Mouse (Mus musculus) stomach, postnatal 0 days (tissue): ENCODE measurements around the gene Rnf157. TPM values are rescaled to one million over a fixed set of nuclear protein-coding genes. Genes with fewer than 3 reads are reported as not detected.

Experiments used
- ATAC-seq: fragments of 200-750 bp; cut with Nextera tagmentation; 2 replicates; pipeline ENCODE4 v1.8.0; 2017; ENCODE audit not compliant: low FRiP score, low TSS enrichment
- DNase-seq: peaks from one replicate; pipeline ENCODE4 v3.0.0-alpha.2; 2016; ENCODE audit warnings: low spot score
- H3K27ac ChIP-seq: fragments of 300-500 bp; sonication (generic); replicated peaks from 2 replicates; pipeline ENCODE4 v1.5.1; 2014; ENCODE audit warnings: mild to moderate bottlenecking, control low read depth
- H3K27me3 ChIP-seq: fragments of 300-500 bp; sonication (generic); 2 replicates; pipeline ENCODE4 v1.6.1; 2014; ENCODE audit warnings: low read length; ENCODE audit not compliant: control insufficient read depth, insufficient read depth
- H3K36me3 ChIP-seq: fragments of 300-500 bp; sonication (generic); 2 replicates; pipeline ENCODE4 v1.6.1; 2014; ENCODE audit warnings: low read length, mixed read lengths; ENCODE audit not compliant: control insufficient read depth, insufficient read depth
- H3K4me1 ChIP-seq: fragments of 300-500 bp; sonication (generic); replicated peaks from 2 replicates; pipeline ENCODE4 v1.6.1; 2014; ENCODE audit warnings: antibody characterized with exemption; ENCODE audit not compliant: control insufficient read depth, insufficient read depth
- H3K4me2 ChIP-seq: fragments of 300-500 bp; sonication (generic); replicated peaks from 2 replicates; pipeline ENCODE4 v1.6.1; 2014; ENCODE audit warnings: low read depth, mild to moderate bottlenecking, control low read depth, moderate library complexity
- H3K4me3 ChIP-seq: fragments of 300-500 bp; sonication (generic); 2 replicates; pipeline ENCODE4 v1.5.1; 2014; ENCODE audit warnings: low read depth, low read length, control low read depth
- H3K9ac ChIP-seq: fragments of 300-500 bp; sonication (generic); 2 replicates; pipeline ENCODE4 v1.6.1; 2014; ENCODE audit warnings: mild to moderate bottlenecking, low read length, control low read depth, mixed read lengths
- H3K9me3 ChIP-seq: fragments of 300-500 bp; sonication (generic); 2 replicates; pipeline ENCODE4 v1.6.1; 2016; ENCODE audit warnings: low read length; ENCODE audit not compliant: control insufficient read depth
- CTCF ChIP-seq: IDR thresholded peaks from 2 replicates; pipeline ENCODE4 v1.5.1; 2016; ENCODE audit warnings: antibody characterized with exemption, low read depth, mild to moderate bottlenecking, moderate library complexity
- EP300 ChIP-seq: optimal IDR thresholded peaks from 2 replicates; pipeline ENCODE3; 2016; ENCODE audit warnings: antibody characterized with exemption
- WGBS: fragments of 180-500 bp; shearing (Covaris S2); extraction: QIAGEN DNeasy Blood & Tissue Kit; methylation state at CpG from one replicate; pipeline ENCODE4 v1.1.7; 2014; 5-methylcytosine and 5-hydroxymethylcytosine counted together
- polyA plus RNA-seq: library from polyadenylated mRNA; unstranded; fragments of >200 nt; fragmentation: Nextera tagmentation; extraction: Ambion mirVana; gene quantifications from 2 replicates; pipeline ENCODE4 v1.2.1, GENCODE M21; 2015

Rnf157 gene
- polyA plus RNA-seq, 1 experiment from 2014 or later, result 2.8 TPM

DNA sequence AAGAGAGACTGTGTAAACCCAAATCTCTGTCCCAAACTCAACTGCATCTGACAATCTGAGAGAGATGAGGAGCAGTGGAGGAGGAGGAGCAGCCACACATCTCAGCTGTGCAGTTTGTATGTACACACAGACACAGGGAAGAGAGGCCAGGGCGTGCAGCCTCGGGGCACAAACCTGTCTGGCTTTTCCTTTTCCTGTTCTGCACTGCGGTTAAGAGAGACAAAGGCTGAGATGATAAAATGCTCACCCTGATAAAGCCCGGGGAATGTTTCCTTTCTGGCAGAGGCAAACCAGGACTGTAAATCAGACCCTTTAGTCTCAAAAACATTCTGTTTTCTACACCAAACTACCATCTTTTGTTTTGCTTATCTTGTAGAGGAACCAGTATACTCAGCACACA lies 12.3 kb downstream of the Rnf157 start:
- Histone ChIP-seq H3K9me3 (no peaks in the 10 kb centered on the region), H3K36me3 (no peaks in the 10 kb centered on the region), H3K27ac (no peak overlapping the region), H3K4me3 (no peak overlapping the region), H3K4me1 (no peaks in the 10 kb centered on the region), H3K9ac (no peak overlapping the region), H3K27me3 (no peaks in the 10 kb centered on the region), H3K4me2 (no peak overlapping the region)
- DNase-seq (no peak), ATAC-seq (no peak)
- TF ChIP-seq CTCF, result no peak
- TF ChIP-seq EP300, result no peak
- 21% methylated on average over 4 of the region's 4 CpGs for WGBS

GRCm38 (mm10) chr11:116398348-116398677 lies 14.5 kb downstream of the Rnf157 start:
- Histone ChIP-seq H3K27me3 (no peaks in the 10 kb centered on the region), H3K4me1 (no peaks in the 10 kb centered on the region), H3K4me2 (no peak overlapping the region), H3K27ac (0 out of 2 replicates have a peak overlapping the region, but pooled peaks have one; percentile 1), H3K4me3 (no peak overlapping the region), H3K9ac (no peak overlapping the region), H3K9me3 (no peaks in the 10 kb centered on the region), H3K36me3 (no peaks in the 10 kb centered on the region; the same call in 1 of the 2 replicates)
- DNase-seq (no peak), ATAC-seq (no peak)
- TF ChIP-seq CTCF (no peak), EP300 (no peak)
- 74% methylated on average over 11 of the region's 11 CpGs for WGBS

DNA sequence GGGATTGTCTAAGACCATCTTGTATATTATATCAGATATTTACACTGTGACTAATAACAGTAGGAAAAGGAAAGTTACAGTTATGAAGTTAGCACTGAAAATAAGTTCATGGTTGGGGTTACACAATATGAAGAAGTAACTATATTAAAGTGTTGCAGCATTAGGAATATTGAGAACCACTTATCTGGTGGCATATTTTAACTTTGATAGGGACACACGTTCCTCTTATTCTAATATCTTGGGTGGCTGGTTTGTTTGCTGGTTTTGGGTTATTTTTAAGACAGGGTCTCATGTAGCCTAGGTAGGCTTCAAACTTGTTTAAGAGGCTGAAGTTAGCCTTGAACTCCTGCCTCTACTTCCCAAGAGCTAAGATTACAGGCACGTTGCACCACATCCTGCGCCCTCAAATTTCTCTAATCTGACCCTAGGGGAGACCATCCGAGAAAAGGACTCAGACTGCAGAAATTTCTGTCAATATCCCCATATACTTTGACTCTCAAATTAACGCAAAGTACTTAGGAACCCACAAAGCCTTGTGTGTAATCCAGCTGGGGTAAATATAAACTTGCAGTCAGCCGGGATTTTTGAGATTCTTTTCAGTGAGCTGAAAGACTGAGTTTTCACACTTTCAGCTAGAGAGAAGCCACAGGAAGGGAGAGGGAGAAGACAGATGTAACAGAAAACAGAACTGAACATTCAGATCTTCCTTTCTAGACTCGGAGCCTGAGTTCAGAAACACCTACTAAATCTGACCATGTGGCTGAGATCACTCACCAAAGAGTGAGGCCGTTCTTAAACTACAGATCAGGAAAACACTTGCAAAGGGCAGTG lies 15.1 kb downstream of the Rnf157 start:
- no peak overlapping the region for H3K4me3 ChIP-seq
- H3K36me3 ChIP-seq, result no peaks in the 10 kb centered on the region; the same call in 1 of the 2 replicates
- H3K27ac ChIP-seq, result 0 out of 2 replicates have a peak overlapping the region, but pooled peaks have one; percentile 1
- H3K9me3 ChIP-seq, result no peaks in the 10 kb centered on the region
- ATAC-seq, result no peak
- TF ChIP-seq CTCF (no peak), EP300 (no peak)
- no peaks in the 10 kb centered on the region for H3K27me3 ChIP-seq
- DNase-seq, result no peak
- no peak overlapping the region for H3K9ac ChIP-seq
- H3K4me1 ChIP-seq, result no peaks in the 10 kb centered on the region
- 50% methylated on average over 8 of the region's 8 CpGs for WGBS
- no peak overlapping the region for H3K4me2 ChIP-seq

DNA sequence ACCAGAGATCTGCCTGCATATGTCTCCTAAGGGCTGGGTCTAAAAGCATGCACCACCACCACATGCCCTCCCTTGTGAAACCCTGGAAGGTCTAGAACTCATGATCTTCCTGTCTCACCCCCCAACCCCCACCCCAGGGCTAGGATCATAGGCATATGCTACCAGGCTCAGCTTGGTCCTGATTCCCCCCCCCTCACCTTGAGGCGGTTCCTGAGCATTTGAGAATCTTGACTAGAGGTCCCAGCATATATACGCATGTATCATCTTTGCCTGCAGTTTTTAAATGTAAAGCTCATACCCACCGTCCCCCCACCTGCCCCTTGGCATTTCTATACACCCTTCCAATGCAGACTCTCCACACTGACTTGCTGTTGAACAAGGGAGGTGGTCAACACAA lies 15.9 kb downstream of the Rnf157 start:
- H3K27ac ChIP-seq, result no peak overlapping the region
- no peaks in the 10 kb centered on the region for H3K9me3 ChIP-seq
- H3K27me3 ChIP-seq, result no peaks in the 10 kb centered on the region
- no peak overlapping the region for H3K4me2 ChIP-seq
- TF ChIP-seq EP300, result no peak
- no peaks in the 10 kb centered on the region; the same call in 1 of the 2 replicates for H3K36me3 ChIP-seq
- no peak overlapping the region for H3K4me3 ChIP-seq
- DNase-seq, result no peak
- 93% methylated on average over 3 of the region's 3 CpGs for WGBS
- no peaks in the 10 kb centered on the region for H3K4me1 ChIP-seq
- no peak overlapping the region for H3K9ac ChIP-seq
- peak; percentile 29; the same call in 1 of the 2 replicates for ATAC-seq

GRCm38 (mm10) chr11:116396276-116396933 lies 16.4 kb downstream of the Rnf157 start:
- H3K9ac ChIP-seq, result no peak overlapping the region
- H3K27me3 ChIP-seq, result no peaks in the 10 kb centered on the region
- no peak overlapping the region for H3K4me2 ChIP-seq
- ATAC-seq, result 0 out of 2 replicates have a peak, but pooled peaks have one; percentile 15
- no peaks in the 10 kb centered on the region; the same call in 1 of the 2 replicates for H3K36me3 ChIP-seq
- no peak overlapping the region for H3K27ac ChIP-seq
- H3K9me3 ChIP-seq, result no peaks in the 10 kb centered on the region
- no peak overlapping the region for H3K4me3 ChIP-seq
- no peaks in the 10 kb centered on the region for H3K4me1 ChIP-seq
- WGBS, result 84% methylated on average over 11 of the region's 11 CpGs
- no peak for TF ChIP-seq CTCF
- TF ChIP-seq EP300, result no peak
- DNase-seq, result no peak

DNA sequence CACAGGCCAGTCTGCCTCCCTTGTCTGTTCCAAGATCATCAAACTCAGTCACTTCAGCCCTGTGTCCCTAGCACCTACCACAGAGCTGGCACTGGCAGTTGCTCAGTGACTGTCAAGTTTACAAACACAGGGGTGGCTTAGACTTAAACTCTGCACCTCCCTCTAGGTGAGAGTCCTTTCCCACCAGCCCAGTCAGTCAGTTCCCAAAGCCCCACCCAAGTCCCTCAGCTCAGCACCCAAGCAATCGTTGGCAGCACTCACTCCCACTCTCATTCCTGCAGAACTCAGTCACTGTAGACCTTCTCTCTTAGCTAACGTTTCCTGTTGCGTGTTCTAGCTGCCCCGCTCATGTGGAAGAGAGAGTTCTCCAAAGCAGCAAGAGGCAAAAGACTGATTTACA lies 18.1 kb downstream of the Rnf157 start:
- Histone ChIP-seq H3K27ac (no peak overlapping the region), H3K4me1 (no peaks in the 10 kb centered on the region), H3K27me3 (no peaks in the 10 kb centered on the region), H3K9me3 (no peaks in the 10 kb centered on the region), H3K4me3 (no peak overlapping the region), H3K9ac (no peak overlapping the region), H3K36me3 (no peaks in the 10 kb centered on the region; the same call in 1 of the 2 replicates), H3K4me2 (no peak overlapping the region)
- no peak for TF ChIP-seq CTCF
- TF ChIP-seq EP300, result no peak
- WGBS, result 70% methylated on average over 4 of the region's 4 CpGs
- DNase-seq (no peak), ATAC-seq (peak; percentile 53; the same call in 1 of the 2 replicates)
